Comparison of ENCODE assay signal across 8 mouse cellular contexts in genomic region chr10:59957171-59958149, GRCm38 (mm10). TPM values are rescaled to one million over a fixed set of nuclear protein-coding genes. Genes with fewer than 3 reads are reported as not detected.
DNase-seq lines count a peak whose midpoint lies in the region; ATAC-seq and TF ChIP-seq lines count a peak whose summit lies in the region.

No protein-coding gene starts in this region.

- intact Hi-C loops in heart, postnatal 36 days (cut with DNase I), result no loop called here

- TF ChIP-seq POLR2A in lung, adult 2 months (IDR thresholded peaks at IDR 0.05; ENCODE audit: borderline replicate concordance, extremely low read depth, low read depth, low read length), result no peak

- no peak overlapping the region for H3K4me3 ChIP-seq in lung, adult 2 months (replicated peaks; ENCODE audit: extremely low read depth, low read depth, low read length)
- H3K4me3 ChIP-seq in forebrain, embryonic 10.5 days, result peak overlapping the region; percentile 34
- H3K4me3 ChIP-seq in limb, embryonic 11.5 days (ENCODE audit: low read depth, low read length), result peak overlapping the region; percentile 3; the same call in 1 of the 2 replicates

- no peak for ATAC-seq in limb, embryonic 11.5 days (ENCODE audit: insufficient number of reproducible peaks, low FRiP score, low TSS enrichment, low read depth)

- H3K27me3 ChIP-seq in forebrain, embryonic 10.5 days (ENCODE audit: poor library complexity, severe bottlenecking), result peaks cover 29% of the 10 kb centered on the region
- no peaks in the 10 kb centered on the region for H3K27me3 ChIP-seq in limb, embryonic 11.5 days (ENCODE audit: control insufficient read depth, insufficient read depth, low read length)

- peak; percentile 38 for DNase-seq in lung, postnatal 10 days
- no peak for DNase-seq in lung, adult 2 months
- no peak for DNase-seq in forebrain, embryonic 10.5 days (ENCODE audit: extremely low spot score, low spot score)
- DNase-seq in heart, postnatal 36 days, result peak; percentile 66 to 80
- no peak for DNase-seq in limb, embryonic 11.5 days (ENCODE audit: low spot score)
- DNase-seq in testis, postnatal 10 days (ENCODE audit: low spot score), result peak; percentile 74
- no peak for DNase-seq in urinary bladder, adult 18-20 months (ENCODE audit: low spot score in 2 of 2)
- no peak for DNase-seq in embryo, embryonic 9.5 days (ENCODE audit: extremely low spot score)

- peaks cover 3% of the 10 kb centered on the region; the same call in 1 of the 2 replicates for H3K4me1 ChIP-seq in lung, adult 2 months (ENCODE audit: control insufficient read depth, insufficient read depth, low read length)
- peaks cover 56% of the 10 kb centered on the region for H3K4me1 ChIP-seq in forebrain, embryonic 10.5 days
- peaks cover 19% of the 10 kb centered on the region for H3K4me1 ChIP-seq in limb, embryonic 11.5 days (ENCODE audit: control insufficient read depth, insufficient read depth, low read length)

- H3K4me2 ChIP-seq in limb, embryonic 11.5 days (ENCODE audit: low read depth, severe bottlenecking), result peak overlapping the region; percentile 32

- H3K36me3 ChIP-seq in forebrain, embryonic 10.5 days (replicated peaks), result no peaks in the 10 kb centered on the region
- no peaks in the 10 kb centered on the region for H3K36me3 ChIP-seq in limb, embryonic 11.5 days (ENCODE audit: control insufficient read depth, insufficient read depth, low read length)

- H3K9me3 ChIP-seq in forebrain, embryonic 10.5 days, result no peaks in the 10 kb centered on the region
- H3K9me3 ChIP-seq in limb, embryonic 11.5 days (ENCODE audit: control insufficient read depth, low read length), result no peaks in the 10 kb centered on the region

- no peak for TF ChIP-seq CTCF in lung, adult 2 months (IDR thresholded peaks at IDR 0.05; ENCODE audit: insufficient read depth, low read length)

- H3K27ac ChIP-seq in forebrain, embryonic 10.5 days, result peak overlapping the region; percentile 84
- no peak overlapping the region for H3K27ac ChIP-seq in limb, embryonic 11.5 days (replicated peaks; ENCODE audit: low read depth, low read length)

- WGBS in lung, adult 2 months, result 50% methylated on average over 25 of the region's 25 CpGs
- 11% methylated on average over 25 of the region's 25 CpGs for WGBS in forebrain, embryonic 10.5 days
- 13% methylated on average over 25 of the region's 25 CpGs for WGBS in limb, embryonic 11.5 days

- H3K9ac ChIP-seq in limb, embryonic 11.5 days (ENCODE audit: low read length), result peak overlapping the region; percentile 22; the same call in 1 of the 2 replicates

RNA-seq across cellular contexts. Expression of gene Ddit4, which starts 5.8 kb away (rescaled TPM):
- 32.6 and 53.4 TPM in 2 replicates for polyA plus RNA-seq in lung, adult 2 months (2012; rRNA removed)
- polyA plus RNA-seq in forebrain, embryonic 10.5 days (2016; fragmentation: Nextera tagmentation; extraction: Ambion mirVana), result 32.7 and 35.3 TPM in 2 replicates
- total RNA-seq in heart, postnatal 36 days (2021), result 10 to 100 TPM; 37.1 to 64.2 TPM
- polyA plus RNA-seq in limb, embryonic 11.5 days (2014; fragmentation: Nextera tagmentation; extraction: Ambion mirVana), result 6.8 and 10.2 TPM in 2 replicates

RNA-seq across cellular contexts. Expression of gene Ascc1, which starts 45.1 kb away (rescaled TPM):
- polyA plus RNA-seq in lung, adult 2 months (2012; rRNA removed), result 21.1 and 29.5 TPM in 2 replicates
- 33.5 and 34.7 TPM in 2 replicates for polyA plus RNA-seq in forebrain, embryonic 10.5 days (2016; fragmentation: Nextera tagmentation; extraction: Ambion mirVana)
- 10 to 100 TPM; 23.0 to 24.0 TPM for total RNA-seq in heart, postnatal 36 days (2021)
- polyA plus RNA-seq in limb, embryonic 11.5 days (2014; fragmentation: Nextera tagmentation; extraction: Ambion mirVana), result 45.2 and 46.7 TPM in 2 replicates

RNA-seq across cellular contexts. Expression of gene Anapc16, which starts 45.5 kb away (rescaled TPM):
- 61.1 and 64.5 TPM in 2 replicates for polyA plus RNA-seq in lung, adult 2 months (2012; rRNA removed)
- 96.8 and 108 TPM in 2 replicates for polyA plus RNA-seq in forebrain, embryonic 10.5 days (2016; fragmentation: Nextera tagmentation; extraction: Ambion mirVana)
- total RNA-seq in heart, postnatal 36 days (2021), result 10 to 100 TPM; 68.1 to 73.7 TPM
- polyA plus RNA-seq in limb, embryonic 11.5 days (2014; fragmentation: Nextera tagmentation; extraction: Ambion mirVana), result 111 and 112 TPM in 2 replicates

Comparison
In these comparisons a context has a peak if more than half of its experiments do, and no peak if none do; other contexts are left out.
1. DNase-seq: peak in lung, postnatal 10 days (single experiment), heart, postnatal 36 days (2 of 2) and testis, postnatal 10 days (single experiment); none in lung, adult 2 months (single experiment), forebrain, embryonic 10.5 days (single experiment), limb, embryonic 11.5 days (single experiment), urinary bladder, adult 18-20 months (0 of 2) and embryo, embryonic 9.5 days (single experiment).